Mouse (Mus musculus): Measurements from ENCODE around the gene Rnf167.

Rnf167 gene

DNA sequence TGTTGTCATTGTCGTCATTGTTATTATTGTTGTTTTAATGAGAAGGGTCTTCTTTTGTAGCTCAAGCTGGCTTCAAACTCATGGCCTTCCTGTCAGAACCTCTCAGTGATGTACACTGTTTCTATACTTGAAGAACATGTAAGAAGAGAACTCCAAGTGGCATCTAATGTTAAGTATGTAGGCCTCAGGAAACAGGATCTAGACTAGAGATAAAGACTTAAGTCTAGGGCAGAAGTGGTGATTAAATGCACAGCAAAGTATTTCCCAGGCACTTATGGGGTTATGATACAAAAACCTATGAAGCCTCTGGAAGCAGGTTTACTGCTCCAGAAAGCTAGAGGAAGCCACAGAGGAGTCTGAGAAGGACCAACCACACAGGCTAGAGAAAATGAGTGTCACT, 8.7 kb upstream of the Rnf167 start:
- no peak for DNase-seq

DNA sequence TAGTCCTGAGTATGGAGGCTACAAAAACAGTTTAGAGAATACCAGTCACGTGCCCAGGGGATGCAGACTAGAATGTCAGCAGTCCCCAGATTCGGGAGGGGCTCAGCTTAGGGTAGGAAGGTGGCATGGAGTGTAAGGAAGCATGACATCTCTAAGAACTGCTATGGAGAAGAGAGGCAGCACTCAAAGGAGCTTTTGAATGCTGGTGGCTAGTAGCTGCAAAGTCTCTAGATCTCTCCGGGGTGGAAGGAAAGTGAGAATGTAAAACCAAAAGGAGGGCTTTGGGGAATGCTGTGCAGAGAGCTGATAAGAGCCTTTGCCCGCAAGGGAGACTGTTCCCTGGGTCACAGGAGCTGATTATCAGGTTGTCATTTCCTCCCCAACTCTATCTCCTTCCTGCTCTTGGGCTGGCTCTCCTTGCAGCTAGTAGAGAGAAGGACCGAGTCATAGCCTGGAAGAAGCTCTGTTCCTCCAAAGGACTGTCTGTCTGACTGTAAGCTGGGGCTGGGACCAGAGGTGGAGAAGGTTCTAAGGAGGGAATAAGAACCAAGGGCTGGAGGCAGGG, 8.2 kb upstream of the Rnf167 start, which contains the start of gene Gp1ba:
Gp1ba (plus strand) TSS at position 409 of the 565 bp plus-strand sequence.
- no peak for DNase-seq

DNA sequence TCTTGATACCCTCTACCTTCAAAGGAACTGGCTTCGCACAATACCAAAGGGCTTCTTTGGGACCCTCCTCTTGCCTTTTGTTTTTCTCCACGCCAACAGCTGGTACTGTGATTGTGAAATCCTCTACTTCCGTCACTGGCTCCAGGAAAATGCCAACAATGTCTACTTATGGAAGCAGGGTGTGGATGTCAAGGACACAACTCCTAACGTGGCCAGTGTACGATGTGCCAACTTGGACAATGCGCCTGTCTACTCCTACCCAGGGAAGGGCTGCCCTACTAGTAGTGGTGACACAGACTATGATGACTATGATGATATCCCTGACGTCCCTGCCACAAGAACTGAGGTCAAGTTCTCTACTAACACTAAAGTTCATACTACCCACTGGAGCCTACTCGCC, 7.1 kb upstream of the Rnf167 start:
- no peak for DNase-seq

DNA sequence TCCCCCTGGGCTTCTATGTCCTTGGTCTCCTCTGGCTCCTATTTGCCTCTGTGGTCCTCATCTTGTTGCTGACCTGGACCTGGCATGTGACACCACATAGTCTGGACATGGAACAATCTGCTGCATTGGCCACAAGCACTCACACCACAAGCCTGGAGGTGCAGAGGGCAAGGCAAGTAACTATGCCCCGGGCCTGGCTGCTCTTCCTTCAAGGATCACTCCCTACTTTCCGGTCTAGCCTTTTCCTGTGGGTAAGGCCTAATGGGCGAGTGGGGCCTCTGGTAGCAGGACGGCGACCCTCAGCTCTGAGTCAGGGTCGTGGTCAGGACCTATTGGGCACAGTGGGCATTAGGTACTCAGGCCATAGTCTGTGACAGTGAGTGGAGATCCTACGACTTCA, 5.8 kb upstream of the Rnf167 start:
- no peak for DNase-seq

DNA sequence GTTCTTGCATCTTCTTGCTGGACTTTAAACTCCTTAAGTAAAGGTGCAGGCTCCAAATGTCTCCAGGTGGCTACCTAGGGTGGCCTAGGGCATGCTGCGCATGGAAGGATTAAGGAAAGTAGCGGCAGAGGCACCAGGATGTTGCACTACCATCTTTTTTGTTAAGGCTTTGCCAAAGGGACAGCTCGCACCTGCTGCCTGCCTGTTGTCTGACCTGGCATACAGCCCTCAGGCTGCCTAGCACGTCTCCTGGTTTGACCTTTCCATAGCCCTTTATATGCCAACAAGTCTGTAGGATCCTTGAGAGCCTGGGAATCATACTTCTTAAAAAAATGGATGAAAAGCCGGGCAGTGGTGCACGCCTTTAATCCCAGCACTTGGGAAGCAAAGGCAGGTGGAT, 4.0 kb upstream of the Rnf167 start:
- DNase-seq = peak in 1 of 2 experiments; percentile 13

DNA sequence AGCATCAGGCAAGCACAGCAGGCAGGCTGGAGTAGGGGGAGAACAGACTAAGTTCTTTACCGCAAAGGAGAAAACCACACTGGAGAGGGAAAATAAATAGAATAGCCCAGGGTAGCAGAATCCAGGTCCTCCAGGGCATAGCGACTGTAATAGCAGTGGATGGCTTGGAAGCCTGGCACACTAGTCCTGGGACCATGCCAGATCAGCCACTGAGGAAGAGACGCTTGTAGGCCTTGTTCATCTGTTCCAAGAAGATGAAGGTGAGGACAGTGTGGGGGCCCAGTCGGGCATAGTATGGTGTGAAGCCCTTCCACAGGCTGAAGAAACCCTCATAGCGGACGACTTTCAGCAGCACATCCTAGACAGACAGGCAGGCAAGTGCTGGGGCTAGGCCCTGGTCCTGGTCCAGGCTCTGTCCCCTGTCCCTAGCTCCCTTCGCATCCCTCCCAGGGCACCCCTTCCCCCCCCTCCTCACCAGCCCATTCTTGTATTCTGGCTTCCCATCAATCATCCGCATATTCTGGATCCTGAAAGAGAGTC, 2.4 kb upstream of the Rnf167 start:
- DNase-seq = peak in 1 of 2 experiments; percentile 40

DNA sequence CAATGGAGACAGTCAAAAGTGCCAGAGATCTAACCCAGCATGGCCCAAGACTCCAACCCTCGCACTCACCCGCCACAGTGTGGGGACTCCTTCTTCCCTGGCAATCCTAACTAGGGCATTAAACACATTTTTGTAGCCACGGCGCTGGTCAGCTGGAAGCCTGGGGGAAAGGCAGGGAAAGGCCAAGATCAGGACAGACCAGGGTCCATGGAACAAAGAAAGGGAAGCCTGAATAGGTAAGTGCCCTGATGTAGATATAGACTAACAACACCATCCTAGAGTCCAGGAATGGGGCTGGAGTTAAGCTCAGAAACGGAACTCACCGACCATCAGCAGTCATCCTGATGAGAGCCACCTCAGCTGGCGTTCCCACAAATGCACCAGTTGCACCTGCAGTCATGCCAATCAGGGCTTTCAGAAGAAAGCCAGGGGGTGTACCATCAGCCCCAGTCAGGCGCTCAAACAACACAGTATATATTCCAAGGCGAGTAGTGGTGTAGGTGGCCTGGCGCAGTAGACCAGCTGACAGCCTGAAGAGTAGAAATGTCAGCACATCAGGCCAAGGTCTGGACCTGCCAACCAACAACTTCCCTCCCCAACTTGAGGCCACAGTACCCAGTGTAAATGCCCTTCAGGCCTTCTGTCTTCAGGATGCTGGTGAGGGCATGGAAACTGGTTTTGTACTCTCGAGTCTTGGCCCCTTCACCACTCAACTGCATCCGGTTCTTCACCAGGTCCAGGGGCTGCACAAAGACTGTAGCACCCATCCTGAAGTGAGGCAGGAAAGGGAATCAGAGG, 1.4 kb upstream of the Rnf167 start:
- DNase-seq = peak in 1 of 2 experiments; percentile 20

DNA sequence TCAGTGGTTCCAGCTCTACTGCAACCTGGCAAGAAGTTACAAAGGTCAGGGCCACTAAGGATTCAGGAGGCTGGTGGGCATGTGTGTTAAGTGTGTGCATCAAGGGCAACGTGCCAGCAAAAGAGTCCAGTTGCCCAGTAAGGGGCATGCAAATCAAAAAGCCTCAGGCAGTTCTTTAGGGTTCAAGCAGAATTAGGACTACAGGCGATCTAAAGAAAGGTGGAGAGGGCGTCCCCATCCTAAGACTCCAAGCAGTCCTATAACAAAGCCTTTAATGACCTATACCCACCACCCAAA, 828 bp upstream of the Rnf167 start:
- peak in 1 of 2 experiments; percentile 44 for DNase-seq

DNA sequence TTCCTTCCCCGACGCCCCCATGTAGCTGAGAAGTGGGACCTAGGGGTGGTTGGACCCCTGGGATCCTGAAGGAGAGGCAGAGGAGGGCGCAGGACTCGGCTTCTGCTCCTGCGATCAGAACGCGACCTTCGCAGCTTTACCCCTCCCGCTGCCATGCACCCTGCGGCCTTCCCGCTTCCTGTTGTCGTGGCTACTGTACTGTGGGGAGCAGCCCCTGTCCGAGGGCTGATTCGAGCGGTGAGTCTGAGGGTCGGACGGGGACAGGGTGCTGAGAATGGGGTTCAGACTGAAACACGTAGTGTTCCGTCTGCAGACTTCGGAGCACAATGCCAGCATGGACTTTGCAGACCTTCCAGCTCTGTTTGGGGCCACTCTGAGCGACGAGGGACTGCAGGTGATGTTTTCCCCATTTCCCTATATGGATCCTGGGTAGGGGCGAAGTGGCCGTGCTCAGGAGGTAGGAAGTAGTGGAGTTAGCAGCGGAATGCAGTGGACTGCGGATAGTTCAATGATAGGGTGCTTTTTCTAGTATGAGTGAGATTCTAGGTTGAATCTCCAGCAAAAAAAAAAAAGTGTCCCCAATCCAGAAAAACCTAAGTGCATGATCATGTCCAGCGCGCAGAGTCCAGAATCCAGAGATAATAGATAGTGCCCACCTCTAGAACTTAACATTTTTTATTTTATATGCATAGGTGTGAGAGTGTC, 833 bp downstream of the Rnf167 start:
- peak; percentile 36 to 48 for DNase-seq

DNA sequence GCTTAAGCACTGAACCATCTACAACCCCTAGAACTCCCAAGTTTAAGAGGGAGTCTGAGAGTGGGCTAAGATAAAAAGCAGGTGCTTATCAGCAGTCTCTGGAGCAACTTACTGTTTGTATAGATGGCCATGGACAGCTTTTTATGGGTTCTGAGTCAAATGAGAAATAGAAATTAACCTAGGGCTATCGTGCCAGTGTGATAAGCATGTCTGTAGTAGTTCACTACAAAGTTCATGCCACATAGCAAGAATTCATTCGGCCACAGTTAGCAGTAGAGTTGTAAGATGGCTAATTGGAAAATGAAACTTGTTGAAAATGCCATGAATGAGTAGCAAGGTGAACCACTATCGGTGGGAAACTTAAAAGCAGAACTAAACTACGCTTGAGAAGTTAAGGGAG, 1.5 kb downstream of the Rnf167 start:
- no peak for DNase-seq

DNA sequence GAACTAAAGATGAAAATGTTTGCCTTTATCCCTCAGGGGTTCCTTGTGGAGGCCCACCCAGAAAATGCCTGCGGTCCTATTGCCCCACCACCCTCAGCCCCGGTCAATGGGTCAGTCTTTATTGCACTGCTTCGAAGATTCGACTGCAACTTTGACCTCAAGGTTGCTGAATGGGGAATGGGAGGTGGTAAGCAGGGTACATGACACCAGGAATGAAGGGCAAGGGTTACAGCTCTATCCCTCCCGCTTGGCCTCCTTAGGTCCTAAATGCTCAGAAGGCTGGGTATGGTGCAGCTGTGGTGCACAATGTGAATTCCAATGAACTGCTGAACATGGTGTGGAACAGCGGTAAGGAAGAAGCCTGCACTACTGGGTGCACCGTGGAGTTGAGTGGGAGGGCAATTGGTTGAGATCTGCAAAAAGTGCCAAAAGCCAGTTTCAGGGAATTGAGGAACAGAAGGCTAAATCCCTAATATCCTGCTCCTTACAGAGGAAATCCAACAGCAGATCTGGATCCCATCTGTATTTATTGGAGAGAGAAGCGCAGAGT, 2.2 kb downstream of the Rnf167 start:
- DNase-seq = peak in 1 of 2 experiments; percentile 6

DNA sequence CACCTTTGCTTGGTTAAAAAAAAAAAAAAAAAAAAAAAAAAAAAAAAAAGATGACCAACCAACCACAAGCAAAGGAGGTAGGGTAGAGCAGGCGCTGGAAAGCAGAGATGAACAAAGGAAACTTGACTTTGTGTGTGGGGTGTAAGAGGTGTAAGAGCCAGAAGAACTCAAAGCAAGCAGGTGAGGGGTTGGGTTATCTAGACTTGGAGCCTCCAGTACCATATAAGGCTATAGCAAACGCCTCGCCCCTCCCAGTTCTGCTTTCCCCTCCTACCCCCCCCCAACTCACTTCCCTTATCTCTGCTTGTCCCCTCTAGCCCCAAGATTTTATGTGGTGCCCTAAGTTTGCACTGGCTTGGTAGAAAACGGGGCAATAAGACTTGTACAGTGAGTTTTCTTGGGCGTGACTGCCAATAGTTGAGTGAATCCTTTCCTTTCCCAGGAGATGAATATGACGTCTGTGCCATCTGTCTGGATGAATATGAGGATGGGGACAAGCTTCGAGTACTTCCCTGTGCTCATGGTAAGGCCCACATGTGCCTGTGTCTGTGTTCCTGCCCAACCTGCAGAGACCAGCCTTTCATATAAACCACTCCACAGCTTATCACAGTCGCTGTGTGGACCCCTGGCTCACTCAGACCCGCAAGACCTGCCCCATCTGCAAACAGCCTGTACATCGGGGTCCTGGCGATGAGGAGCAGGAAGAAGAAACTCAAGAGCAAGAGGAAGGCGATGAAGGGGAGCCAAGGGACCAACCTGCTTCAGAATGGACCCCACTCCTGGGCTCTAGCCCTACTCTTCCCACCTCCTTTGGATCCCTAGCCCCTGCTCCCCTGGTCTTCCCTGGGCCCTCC, 3.5 kb downstream of the Rnf167 start:
- DNase-seq = peak in 1 of 2 experiments; percentile 18

DNA sequence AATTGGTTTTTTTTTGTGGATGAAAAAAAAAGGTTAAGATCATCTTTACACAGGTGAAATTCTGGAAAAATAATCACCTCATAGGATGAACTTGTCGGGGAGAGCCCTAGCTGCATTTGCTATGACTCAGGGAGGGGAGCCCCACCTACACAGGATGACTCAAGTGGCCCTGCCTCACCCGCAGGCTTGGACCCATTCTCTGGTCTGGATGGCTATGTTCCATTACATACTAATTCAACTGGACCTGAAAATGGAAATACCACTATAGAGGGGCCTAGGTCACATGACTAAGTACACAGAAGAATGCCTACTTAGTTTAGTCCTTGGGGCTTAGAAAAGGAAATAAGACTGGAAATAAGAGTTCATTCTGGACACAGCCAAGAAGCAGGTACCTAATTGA, 4.4 kb downstream of the Rnf167 start:
- peak in 1 of 2 experiments; percentile 8 for DNase-seq

DNA sequence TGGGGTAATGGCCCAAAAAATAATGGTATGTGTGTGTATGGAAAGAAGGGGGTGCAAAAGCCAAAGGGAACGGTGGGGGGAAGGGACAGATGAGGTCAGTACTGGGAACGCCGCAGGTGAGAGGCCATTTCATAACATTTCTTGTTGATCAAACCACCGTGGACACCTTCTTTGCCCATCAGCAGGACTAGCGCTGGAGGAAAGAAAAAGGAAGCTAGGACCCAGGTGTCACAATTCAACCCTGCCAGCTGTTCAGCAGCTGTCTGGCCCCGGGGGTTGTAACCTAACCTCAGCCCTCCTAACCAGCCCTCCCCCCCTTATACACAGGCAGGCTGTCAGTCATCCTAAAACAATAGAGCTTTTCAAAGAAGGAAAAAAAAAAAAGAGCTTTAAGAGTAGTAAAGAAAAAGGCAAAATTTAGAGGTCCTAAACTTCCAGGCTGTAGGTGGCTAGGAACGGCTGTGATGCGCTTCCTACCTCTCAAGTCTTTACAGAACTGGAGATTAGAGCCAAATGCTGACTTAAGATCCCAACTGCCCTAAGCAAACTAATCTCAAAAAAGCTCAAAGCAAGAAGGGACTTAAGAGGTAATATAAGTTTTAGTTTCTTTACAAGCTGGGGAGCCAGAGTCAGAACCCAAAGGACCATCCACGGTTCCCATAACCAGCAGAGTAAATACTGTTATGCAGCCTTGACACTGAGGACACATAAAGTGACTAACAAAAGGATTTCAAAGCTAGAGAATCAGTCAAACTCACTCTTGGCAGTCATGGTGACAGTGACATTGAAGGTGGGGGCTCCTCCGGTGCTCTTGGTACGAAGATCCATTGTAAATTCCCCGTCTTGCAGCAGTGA, 5.2 kb downstream of the Rnf167 start:
- peak in 1 of 2 experiments; percentile 10 for DNase-seq

DNA sequence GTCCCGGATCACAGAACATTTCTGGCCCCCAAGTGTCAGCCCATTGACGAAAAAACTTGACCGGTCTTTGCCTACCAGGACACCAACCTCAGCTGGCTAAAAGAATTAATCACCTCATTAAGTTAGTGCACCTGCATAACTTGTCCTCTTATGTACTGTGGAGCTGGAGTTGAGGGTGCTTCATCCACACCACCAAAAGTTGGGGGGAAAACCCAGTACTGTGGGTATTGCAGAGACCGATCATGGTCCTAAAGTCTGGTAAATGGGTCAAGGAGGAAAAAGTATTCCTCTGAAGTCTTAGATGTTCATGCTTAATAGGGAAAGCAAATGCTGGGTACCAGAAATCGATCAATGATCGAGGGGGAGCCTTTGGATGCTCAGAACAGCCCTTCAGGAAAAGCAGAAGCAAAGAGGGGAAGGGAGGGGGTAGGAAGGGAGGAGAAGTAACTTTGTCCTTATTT, 5.9 kb downstream of the Rnf167 start:
- no peak for DNase-seq

DNA sequence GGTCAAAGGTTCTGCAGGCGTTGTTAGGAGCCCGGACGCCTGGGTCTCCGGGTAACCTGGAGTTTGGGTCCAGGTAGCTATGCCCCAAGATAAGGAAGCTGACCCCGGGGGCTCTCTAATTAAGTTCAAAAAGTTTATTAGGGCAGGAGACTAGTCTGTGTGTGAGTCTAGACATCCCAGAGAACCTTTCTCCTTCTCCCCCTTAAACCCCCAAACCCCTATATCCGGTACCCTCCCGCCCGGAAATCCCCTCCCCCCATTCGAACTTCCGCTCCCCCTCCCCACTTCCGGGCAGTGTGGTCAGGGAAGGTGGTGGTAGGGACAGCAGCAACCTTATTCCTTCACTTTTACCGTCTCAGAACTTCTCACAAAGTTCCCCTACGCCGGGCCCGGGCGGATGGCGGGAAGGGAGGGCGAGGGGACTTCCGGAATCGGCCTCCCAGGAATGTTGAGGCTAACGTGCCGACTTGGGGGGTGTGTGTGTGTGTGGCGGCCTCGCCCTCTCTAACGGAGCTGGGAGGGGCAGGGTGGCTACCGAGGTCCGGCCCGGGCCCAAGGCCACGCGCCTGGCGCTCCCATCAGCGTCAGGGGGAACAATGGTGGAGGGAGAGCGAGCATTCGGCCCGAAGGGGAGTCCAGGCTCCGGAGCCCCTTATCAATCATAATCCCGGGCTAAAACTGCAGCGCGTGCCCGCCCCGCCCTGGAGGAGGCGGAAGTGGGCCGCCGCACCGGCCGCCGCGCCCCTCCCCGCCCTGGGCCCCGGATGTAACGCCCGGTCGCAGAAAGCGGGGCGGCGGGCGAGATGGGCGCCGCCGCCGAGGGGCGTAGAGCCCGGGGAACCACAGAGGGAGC, 6.5 kb downstream of the Rnf167 start:
- peak; percentile 63 to 80 for DNase-seq

DNA sequence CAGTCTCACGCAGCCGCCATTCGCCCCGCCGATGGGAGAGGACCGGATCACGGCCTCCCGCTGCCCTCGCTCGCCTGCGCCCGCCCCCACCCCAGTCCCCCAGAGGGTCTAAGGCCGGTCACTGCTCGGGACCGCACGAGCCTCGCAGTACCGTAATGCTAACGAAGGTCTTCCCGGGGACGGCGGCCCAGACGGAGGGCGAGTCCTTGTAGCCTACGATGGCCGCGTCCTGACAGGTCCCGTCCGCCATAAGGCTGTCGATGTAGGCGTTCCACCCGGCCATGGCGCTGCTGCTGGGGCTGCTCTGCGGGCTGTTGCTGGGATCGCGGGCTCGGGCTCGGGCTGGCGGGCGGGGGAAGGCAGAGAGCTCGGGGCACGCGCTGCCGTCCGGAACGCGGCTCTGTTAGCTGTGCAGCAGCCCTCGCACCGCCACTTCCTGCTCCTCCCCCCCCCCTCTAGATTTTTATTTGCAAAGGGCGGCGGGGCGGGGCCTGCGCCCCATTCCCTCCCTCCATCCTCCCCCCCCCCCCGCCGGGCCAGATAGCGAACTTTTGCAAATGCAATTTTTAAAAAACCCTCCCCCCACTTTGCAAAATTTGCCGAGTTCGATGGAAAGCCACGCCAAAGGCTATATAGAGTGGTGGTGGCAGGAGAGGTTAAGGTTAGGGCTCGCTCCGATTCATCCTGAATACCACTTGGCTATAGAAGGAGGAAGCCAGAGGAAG, 7.3 kb downstream of the Rnf167 start, which contains the start of gene Pfn1:
Pfn1 (minus strand) TSS at position 447 of the 725 bp plus-strand sequence.
- DNase-seq = peak; percentile 78 to 82

DNA sequence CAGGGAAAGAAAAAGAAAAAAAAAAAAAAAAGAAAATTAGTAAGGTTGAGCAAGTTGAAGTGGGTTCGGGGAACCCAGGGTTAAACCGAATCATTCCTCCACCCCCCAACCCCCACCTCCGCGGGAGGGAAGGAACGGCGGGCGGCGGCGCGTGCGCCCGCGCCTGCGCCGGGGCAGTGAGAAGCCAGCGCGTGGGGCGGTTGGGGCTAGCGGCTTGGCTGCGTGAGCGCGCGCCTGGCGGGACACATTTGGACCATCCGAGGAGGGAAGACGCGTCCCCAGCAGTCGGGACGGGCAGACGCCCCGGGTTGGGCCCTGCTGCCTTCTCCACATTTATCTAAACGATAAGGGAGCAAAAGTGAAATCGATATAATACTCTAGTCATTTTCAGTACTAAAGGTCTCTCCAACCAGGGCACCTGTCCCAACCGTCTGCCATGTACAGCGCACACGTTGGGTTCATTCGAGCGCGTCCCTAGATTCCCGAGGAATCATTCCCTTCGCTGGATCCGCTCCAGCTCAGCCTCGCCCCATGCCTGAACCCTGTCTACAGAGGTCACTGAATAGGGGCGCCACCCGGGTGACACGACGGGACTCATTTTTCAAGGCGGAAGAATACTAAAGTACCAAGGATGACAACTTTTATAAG, 8.0 kb downstream of the Rnf167 start:
- DNase-seq = peak; percentile 81 to 86

Measured in cerebellum, adult 18-20 months (tissue).